Mouse (Mus musculus) naive thymus-derived CD4-positive, alpha-beta T cell, adult 2 months (primary cell): ENCODE results near the gene Pinlyp.

ENCODE experiments used
- DNase-seq: peaks from one replicate; pipeline ENCODE4 v3.0.0-alpha.2; 2011; ENCODE audit warnings: low read depth

The Pinlyp gene

GRCm38 (mm10) chr7:24563191-24563836, 17.4 kb upstream of the Pinlyp start:
- no peak for DNase-seq

GRCm38 (mm10) chr7:24561450-24561849, 15.5 kb upstream of the Pinlyp start:
- no peak for DNase-seq

GRCm38 (mm10) chr7:24555786-24556185, 9.9 kb upstream of the Pinlyp start:
- no peak for DNase-seq

DNA sequence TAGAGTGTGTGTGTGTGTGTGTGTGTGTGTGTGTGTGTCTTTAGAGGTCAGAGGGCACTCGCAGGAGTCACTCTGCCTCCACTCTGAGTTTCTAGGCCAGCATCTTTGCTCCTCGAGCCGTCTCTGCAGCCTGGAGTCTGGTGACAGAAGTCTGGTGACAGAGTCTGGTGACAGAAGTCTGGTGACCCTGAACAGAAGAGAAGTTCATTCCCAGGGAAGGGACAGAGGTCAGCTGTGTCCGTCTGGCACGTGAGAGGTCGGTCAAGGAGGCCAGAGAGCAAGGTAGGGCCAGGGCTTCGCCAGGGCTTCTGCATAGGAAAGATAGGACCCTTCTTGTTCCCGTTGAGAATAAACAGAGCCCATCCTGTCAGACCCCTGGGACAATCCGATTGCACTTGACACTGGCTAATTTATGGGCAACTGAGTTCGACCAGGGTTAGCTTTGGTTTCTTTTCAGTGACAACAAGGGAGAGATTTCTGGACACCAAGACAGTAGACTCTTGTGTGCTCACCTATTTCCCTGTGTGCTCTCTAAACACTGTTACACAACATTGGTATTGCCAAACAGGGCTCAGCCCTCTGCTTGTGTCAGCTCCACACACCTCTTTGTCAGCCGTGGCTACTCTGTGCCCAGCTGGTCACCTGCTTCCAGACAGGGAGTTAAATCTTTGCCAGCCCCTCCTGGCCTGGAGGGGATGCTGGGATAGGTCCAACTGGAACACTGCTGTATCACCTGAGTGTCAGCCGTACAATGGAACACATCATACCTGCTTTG, 6.3 kb upstream of the Pinlyp start:
- no peak for DNase-seq

DNA sequence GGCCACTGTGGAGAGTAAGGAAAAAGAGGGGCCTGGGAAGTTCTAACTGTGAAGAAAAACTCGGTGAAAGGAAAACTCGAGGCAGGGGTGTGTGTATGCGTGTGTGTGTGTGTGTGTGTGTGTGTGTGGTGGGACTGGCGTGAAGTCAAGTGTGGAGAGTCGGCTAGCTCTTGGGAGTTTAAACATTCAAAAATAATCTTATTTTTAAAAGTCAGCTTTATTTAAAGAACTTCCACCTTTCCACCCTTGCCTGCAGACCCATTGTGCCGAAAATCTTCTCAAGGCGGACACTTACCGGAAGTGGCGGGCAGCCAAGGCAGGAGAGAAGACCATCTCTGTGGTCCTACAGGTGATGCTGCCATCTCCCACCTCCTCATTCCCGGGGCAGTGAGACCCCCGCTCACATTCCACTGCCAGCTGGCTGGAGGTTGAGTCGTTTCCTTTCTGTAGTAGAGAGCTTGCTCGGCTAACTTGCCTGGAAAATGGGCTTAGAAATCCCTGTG, 1.7 kb upstream of the Pinlyp start:
- peak; percentile 22 for DNase-seq

DNA sequence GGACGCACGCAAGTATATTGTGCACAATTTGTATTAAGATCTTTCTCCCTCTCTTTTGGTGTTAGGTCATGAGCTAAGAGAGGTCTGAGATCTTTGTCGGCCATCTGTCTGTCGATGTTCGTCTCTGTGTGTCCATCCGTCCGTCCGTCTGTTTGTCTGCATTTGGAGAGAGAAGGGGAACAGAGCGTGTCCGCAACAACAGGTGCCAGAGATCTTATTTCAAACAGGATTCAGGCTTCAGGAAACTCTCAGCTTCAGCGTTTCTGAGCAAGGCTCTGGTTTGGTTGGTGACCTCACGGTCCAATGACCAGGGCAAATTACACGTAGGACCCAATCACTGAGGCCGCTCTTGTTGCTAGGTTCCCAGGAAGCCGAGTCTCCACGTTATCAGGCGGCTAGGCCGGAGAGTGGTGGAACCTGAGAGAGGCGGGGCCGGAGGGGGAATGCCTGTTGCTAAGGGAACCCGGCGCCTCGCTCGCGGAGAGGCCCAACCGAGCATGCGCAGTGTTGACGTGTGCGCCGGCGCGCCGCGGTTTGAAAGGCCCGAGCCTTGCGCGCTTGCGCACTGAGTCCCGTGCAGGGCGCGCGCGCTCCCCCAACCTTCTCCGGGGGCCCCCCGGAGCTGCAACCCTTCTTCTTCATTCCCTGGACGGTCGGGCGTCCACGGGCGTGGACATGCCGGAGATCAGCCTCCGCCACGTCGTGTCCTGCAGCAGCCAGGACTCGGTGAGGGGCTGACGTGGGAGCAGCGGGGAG, 894 bp upstream of the Pinlyp start:
- peak; percentile 98 for DNase-seq

DNA sequence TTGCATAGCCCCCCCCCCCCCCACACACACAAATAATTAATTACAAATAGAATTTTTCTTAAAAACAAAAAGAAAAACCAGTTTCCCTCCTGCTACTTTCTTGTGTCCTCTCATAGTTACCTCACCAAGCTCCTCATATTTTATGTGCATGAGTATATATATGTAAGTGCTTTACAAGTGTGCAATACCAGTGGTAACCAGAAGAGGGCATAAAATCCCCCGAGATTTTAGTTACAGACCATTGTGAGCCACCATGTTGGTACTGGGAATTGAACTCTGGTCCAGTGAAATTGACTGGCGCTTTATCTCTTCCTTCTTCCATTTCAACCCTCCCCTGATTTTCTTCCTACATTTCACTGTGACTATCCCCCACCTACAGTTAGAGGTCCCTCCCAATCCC, 1.4 kb downstream of the Pinlyp start:
- DNase-seq, result peak; percentile 50

- no peak for DNase-seq
Observed at GRCm38 (mm10) chr7:24539686-24540085, 6.2 kb downstream of the Pinlyp start.

GRCm38 (mm10) chr7:24538701-24539100, 7.2 kb downstream of the Pinlyp start:
- DNase-seq, result no peak

DNA sequence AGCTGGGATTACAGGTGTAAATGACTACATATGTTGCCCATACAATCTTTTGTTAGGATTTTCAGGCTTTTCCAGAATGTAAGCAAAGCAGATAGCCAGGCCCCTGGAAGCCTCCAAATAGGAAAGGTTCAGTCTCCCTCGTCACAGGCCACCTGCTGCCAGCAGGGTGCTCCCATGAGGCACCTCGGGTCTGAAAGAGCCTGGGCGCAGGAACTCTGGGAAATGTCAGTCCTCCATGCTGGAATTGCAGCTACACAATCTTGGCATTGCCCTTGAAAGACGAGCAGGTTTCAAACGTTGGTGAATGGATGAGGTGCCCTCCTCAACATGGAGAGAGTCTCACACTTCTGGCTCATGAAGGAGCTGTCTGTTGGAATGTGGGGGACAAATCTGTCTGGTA, 7.8 kb downstream of the Pinlyp start:
- no peak for DNase-seq

DNA sequence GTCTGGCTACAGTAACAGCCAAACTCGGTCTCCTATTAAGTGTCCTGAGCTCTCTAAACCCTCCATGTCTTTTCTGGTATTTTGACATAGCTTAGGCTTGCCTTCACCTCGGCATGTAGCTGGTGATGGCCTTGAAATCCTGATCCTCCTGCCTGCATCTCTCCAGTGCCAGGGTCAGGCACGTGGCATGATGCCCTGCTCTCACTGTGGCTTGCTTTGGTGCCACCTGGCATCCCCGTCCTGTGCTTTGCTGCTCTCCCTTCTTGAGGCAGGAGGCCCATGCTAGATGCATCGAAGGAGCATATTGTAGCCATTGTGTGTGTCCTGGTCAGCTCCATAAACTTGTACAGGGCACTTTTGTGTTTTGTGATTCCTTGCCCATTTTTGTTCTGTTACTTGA, 8.3 kb downstream of the Pinlyp start:
- no peak for DNase-seq

DNA sequence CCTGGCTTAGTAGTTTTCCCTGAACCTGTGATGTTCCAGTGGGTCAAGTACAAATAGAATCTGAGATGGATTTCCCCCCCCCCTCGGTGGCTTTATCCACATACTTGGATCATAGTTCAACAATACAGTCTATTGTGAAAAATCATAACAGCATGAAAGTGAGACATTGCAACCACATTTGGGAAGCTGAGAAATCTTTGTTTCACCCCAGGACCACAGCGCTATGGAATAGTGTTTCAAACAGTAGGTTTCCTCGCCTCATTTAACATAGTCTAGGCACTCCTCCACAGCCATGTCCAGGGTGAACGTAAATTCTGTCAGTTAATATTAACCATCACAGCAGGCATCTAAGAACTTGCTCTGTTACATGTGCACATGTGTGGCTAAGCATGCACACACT, 8.8 kb downstream of the Pinlyp start:
- DNase-seq, result no peak

- no peak for DNase-seq
Observed at GRCm38 (mm10) chr7:24534301-24534700, 11.6 kb downstream of the Pinlyp start.

GRCm38 (mm10) chr7:24533806-24534205, 12.1 kb downstream of the Pinlyp start:
- DNase-seq, result no peak

- no peak for DNase-seq
Observed at GRCm38 (mm10) chr7:24533031-24533571, 12.8 kb downstream of the Pinlyp start.

DNA sequence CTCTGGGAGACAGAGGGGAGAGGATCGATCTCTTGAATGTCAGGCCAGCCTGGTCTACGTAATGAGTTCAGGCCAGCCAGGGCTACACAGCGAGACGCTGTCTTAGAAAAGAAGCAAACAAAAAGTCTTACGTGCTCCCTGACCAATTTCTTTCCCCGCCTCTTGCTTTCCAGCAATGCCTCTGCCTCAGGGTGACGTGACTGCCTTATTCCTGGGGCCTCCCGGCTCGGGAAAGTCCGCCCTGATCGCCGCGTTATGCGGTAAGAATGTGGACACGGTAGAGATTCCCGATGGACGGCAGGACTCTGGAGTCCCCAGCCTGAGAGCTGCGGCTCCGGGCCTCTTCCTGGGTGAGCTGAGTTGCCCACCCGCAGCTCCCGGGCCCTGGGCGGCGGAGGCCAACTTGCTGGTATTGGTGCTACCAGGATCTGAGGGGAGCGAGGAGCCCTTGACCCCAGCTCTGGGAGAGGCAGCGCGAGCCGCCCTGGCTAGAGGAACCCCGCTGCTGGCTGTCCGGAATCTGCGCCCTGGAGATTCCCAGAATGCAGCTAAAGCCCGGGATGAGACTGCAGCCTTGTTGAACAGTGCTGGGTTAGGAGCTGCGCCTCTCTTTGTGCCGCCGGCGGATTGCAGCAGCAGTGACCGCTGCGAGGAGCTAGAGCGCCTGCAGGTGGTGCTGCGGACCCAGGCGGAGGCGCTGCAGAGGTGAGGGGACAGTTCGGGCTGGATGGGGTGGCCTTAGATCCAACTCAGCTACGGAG, 14.5 kb downstream of the Pinlyp start:
- DNase-seq, result peak; percentile 70

DNA sequence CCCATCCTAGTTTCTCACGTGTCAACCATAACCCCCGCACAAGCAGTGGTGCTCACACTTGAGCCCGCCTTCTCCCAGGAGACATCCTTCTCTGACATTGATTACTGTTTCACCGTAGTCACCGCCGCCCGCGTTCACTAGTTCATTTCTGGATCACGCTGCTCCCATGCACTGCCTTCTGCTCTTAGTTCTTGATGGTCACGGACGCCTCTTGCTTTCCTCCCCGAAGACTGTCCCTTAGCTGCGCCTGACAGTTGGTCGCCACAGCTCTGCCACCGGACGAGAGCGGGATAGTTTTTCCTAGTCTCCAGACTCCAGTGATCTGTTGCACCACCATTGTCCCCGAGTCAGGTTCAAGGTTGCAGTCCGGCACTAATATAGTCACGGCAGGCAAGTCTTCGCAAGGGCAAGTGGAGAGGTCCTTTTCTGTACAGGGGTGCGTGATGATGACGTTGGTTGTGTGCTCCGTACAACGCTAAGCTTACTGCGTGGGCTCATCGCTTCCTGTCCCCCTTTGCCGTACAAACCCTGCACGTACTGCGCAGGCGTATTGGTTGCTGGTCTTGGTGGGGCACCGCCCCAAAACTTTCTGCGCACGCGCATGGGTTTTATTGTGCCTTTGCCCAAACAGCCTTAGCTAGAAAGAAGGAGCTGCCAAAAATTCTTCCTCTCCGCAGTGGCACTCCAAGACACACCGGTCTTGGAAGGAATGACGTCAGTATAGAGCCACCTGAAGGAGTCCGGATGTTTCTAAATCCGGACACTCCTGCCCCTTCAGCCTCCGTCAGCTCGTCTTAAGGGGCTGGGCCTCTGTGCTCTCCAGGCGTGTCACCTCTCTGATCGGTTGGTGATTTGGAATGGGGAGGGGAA, 15.6 kb downstream of the Pinlyp start, which contains the start of gene Irgq:
Irgq (plus strand) TSS at position 628 of the 870 bp plus-strand sequence.
- peak; percentile 100 for DNase-seq

- DNase-seq, result no peak
Observed at GRCm38 (mm10) chr7:24529580-24529979, 16.3 kb downstream of the Pinlyp start.

DNA sequence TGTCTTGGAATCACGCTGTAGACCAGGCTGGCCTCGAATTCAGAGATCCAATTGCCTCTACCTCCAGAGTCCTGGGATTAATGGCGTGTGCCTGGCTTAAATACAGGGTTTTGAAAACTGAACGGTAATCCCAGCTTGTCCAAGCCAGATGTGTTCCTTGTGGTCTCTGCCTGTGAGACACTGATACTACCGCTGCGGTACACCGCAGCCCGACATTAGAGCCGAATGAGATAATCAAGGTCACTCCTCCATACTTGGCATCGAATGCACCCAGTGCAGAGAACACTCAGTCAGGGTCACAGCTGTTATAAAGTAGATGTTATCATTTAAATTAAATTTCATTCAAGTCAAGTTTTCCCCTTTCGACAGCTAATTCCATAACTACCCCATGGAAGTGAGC, 17.1 kb downstream of the Pinlyp start:
- no peak for DNase-seq

- DNase-seq, result no peak
Observed at GRCm38 (mm10) chr7:24525686-24526420, 20.1 kb downstream of the Pinlyp start.
